Mouse (Mus musculus): ENCODE results near the gene Fam83d.

DNA sequence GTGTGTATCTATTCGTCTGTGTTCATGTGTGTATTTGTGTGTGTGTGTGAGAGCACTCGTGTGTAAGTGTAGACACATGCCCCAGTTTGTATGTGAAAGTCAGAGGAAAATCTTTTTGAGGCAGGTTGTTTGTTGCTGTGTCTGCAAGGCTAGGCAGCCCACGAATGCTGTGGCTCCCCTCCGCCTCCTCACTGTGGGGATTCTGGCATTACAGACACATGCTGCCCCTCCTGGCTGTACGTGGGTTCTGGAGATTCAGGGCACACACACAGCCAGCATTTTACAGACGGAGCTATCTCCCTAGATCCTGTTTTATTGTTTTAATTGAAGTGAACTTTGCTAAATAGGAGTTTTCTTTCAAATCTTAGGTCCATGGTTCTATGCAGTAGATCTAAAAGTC, 61.9 kb downstream of the Fam83d start:
- TF ChIP-seq CTCF (IDR thresholded peaks at IDR 0.05; ENCODE audit: borderline replicate concordance, insufficient read depth, low read length) (no peak), POLR2A (IDR thresholded peaks at IDR 0.05; ENCODE audit: low read depth, low read length) (no peak)

Data from embryonic fibroblast, embryonic 13.5 days (primary cell).